Mouse (Mus musculus) c-Kit-positive CD71-negative TER-119-negative erythroid progenitor cells, embryonic 14.5 days (primary cell): Measurements from ENCODE around the gene Camsap2.

Experiments
- DNase-seq: peaks from one replicate; pipeline ENCODE4 v3.0.0-alpha.2; 2013; ENCODE audit warnings: low read depth

Gene Camsap2

GRCm38 (mm10) chr1:136258495-136258894 is 87.4 kb downstream of the Camsap2 start:
- DNase-seq = no peak

GRCm38 (mm10) chr1:136255657-136256056 is 90.2 kb downstream of the Camsap2 start:
- no peak for DNase-seq

- no peak for DNase-seq
These were observed 90.7 kb downstream of the Camsap2 start for GRCm38 (mm10) chr1:136255174-136255573.

GRCm38 (mm10) chr1:136254503-136255065 is 91.3 kb downstream of the Camsap2 start:
- DNase-seq = no peak

GRCm38 (mm10) chr1:136253472-136253871 is 92.4 kb downstream of the Camsap2 start:
- no peak for DNase-seq

- no peak for DNase-seq
These were observed 96.2 kb downstream of the Camsap2 start for GRCm38 (mm10) chr1:136249662-136250061.

GRCm38 (mm10) chr1:136247393-136247792 is 98.5 kb downstream of the Camsap2 start:
- no peak for DNase-seq

- no peak for DNase-seq
These were observed 101.4 kb downstream of the Camsap2 start for GRCm38 (mm10) chr1:136244469-136244868.

- DNase-seq = no peak
These were observed 104.1 kb downstream of the Camsap2 start for GRCm38 (mm10) chr1:136241801-136242200.

GRCm38 (mm10) chr1:136238495-136238894 is 107.4 kb downstream of the Camsap2 start:
- DNase-seq = no peak

GRCm38 (mm10) chr1:136234595-136235092 is 111.3 kb downstream of the Camsap2 start:
- no peak for DNase-seq

GRCm38 (mm10) chr1:136233892-136234594 is 111.9 kb downstream of the Camsap2 start, which contains the start of gene Inava:
Gene Inava, minus strand, starts transcription at chr1:136234264.
- no peak for DNase-seq

GRCm38 (mm10) chr1:136232986-136233790 is 112.7 kb downstream of the Camsap2 start:
- DNase-seq = no peak

GRCm38 (mm10) chr1:136232285-136232926 is 113.5 kb downstream of the Camsap2 start:
- DNase-seq = no peak

- no peak for DNase-seq
These were observed 114.3 kb downstream of the Camsap2 start for GRCm38 (mm10) chr1:136231596-136231995.

GRCm38 (mm10) chr1:136230201-136230600 is 115.7 kb downstream of the Camsap2 start:
- no peak for DNase-seq

GRCm38 (mm10) chr1:136229040-136229373 is 116.9 kb downstream of the Camsap2 start:
- no peak for DNase-seq

- no peak for DNase-seq
These were observed 117.4 kb downstream of the Camsap2 start for GRCm38 (mm10) chr1:136228328-136229039.

- DNase-seq = no peak
These were observed 118.0 kb downstream of the Camsap2 start for GRCm38 (mm10) chr1:136227870-136228269.

- DNase-seq = no peak
These were observed 119.3 kb downstream of the Camsap2 start for GRCm38 (mm10) chr1:136226626-136227025.

- no peak for DNase-seq
These were observed 120.1 kb downstream of the Camsap2 start for GRCm38 (mm10) chr1:136225846-136226245.
